Mouse (Mus musculus) kidney, adult 2 months (tissue): ENCODE data around the gene Nphs1. TPM values are rescaled to one million over a fixed set of nuclear protein-coding genes. Genes with fewer than 3 reads are reported as not detected.
"Not testable (repeated sequence)": the region's sequence is repeated elsewhere in the genome, so short reads cannot be mapped to it uniquely, and the experiment has no call there.

Experiments used
- DNase-seq: peaks from one replicate; pipeline ENCODE4 v3.0.0; 2021
- H3K27ac ChIP-seq: fragments of 200-500 bp; 2 replicates; pipeline ENCODE4 v1.5.1; 2012; ENCODE audit warnings: low read depth, low read length, control low read depth, inconsistent platforms; ENCODE audit not compliant: insufficient read depth
- H3K27me3 ChIP-seq: fragments of 200-500 bp; replicated peaks from 2 replicates; pipeline ENCODE4 v1.6.1; 2012; ENCODE audit warnings: mild to moderate bottlenecking, moderate library complexity, low read length, inconsistent platforms; ENCODE audit not compliant: control insufficient read depth, insufficient read depth
- H3K36me3 ChIP-seq: fragments of 200-500 bp; 2 replicates; pipeline ENCODE4 v1.6.1; 2012; ENCODE audit warnings: mild to moderate bottlenecking, moderate library complexity, low read length, inconsistent platforms; ENCODE audit not compliant: control insufficient read depth, insufficient read depth
- H3K4me1 ChIP-seq: fragments of 200-500 bp; 2 replicates; pipeline ENCODE4 v1.6.1; 2011; ENCODE audit warnings: low read length; ENCODE audit not compliant: control insufficient read depth, insufficient read depth
- H3K4me3 ChIP-seq: fragments of 200-500 bp; 2 replicates; pipeline ENCODE4 v1.5.1; 2011; ENCODE audit warnings: mild to moderate bottlenecking, low read depth, low read length, control low read depth; ENCODE audit not compliant: insufficient read depth
- CTCF ChIP-seq: fragments of 200-500 bp; conservative IDR thresholded peaks from 2 replicates; pipeline ENCODE4 v1.5.1; 2011; ENCODE audit warnings: low read depth, mild to moderate bottlenecking, control low read depth, low read length, moderate library complexity, mixed read lengths; ENCODE audit not compliant: insufficient read depth, insufficient read length
- POLR2A ChIP-seq: fragments of 200-500 bp; IDR thresholded peaks from one replicate; pipeline ENCODE4 v1.6.1; 2011; ENCODE audit warnings: low read depth, low read length, control low read depth
- WGBS: fragments of 180-500 bp; shearing (Covaris S2); methylation state at CpG from one replicate; pipeline ENCODE4 v1.1.7; 2018; 5-methylcytosine and 5-hydroxymethylcytosine counted together
- polyA plus RNA-seq: library from polyadenylated mRNA; depleted of rRNA; stranded (reverse); fragments of >200 nt; gene quantifications from 2 replicates; pipeline ENCODE4 v1.2.3, GENCODE M21; 2012

Nphs1 gene
- polyA plus RNA-seq, 1 experiment: 39.9 TPM

DNA sequence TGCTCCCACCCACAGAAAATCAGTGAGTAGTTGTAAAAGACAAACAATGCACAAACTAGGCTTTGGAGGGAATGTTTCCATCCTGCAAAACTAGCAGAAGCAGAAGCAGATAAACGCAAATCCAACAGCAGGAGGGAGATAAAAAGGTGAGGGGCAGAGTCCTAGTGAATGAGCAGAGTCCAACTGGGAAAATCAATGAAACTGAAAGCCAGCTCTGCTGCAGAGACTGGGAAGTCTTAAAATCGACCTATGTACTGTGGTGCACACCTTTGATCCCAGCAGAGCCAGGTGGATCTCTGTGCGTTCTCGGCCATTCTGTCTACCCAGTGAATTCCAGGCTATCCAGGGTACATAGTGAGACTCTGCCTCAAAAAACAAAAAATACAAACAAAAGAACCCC is 16.9 kb downstream of the Nphs1 start:
- H3K27ac ChIP-seq: no peak overlapping the region
- 50% methylated on average over 4 of the region's 4 CpGs for WGBS

DNA sequence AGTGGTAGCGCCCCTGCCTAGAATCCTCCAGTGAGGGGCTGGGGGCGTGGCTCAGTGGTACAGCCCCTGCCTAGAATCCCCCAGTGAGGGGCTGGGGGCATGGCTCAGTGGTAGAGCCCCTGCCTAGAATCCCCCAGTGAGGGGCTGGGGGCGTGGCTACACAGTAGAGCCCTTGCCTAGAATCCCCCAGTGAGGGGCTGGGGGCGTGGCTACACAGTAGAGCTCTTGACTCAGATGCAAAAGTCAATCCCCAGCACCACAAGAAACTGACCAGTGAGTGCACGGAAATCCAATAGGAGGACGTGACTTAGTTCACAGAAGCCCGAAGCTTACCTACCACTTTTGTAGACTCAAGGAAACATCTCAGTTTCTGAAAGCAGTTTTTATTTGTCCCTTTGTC is 18.0 kb downstream of the Nphs1 start:
- not testable (repeated sequence) for H3K27ac ChIP-seq, H3K4me1 ChIP-seq, H3K36me3 ChIP-seq, DNase-seq, H3K27me3 ChIP-seq, H3K4me3 ChIP-seq
- 86% methylated on average over 7 of the region's 7 CpGs for WGBS

More for the DNA sequence above, 16.9 kb downstream of the Nphs1 start:
- no peak overlapping the region for H3K4me3 ChIP-seq
- H3K36me3 ChIP-seq: no peaks in the 10 kb centered on the region
- no peak for TF ChIP-seq CTCF
- no peaks in the 10 kb centered on the region for H3K4me1 ChIP-seq
- DNase-seq: no peak
- no peaks in the 10 kb centered on the region for H3K27me3 ChIP-seq

DNA sequence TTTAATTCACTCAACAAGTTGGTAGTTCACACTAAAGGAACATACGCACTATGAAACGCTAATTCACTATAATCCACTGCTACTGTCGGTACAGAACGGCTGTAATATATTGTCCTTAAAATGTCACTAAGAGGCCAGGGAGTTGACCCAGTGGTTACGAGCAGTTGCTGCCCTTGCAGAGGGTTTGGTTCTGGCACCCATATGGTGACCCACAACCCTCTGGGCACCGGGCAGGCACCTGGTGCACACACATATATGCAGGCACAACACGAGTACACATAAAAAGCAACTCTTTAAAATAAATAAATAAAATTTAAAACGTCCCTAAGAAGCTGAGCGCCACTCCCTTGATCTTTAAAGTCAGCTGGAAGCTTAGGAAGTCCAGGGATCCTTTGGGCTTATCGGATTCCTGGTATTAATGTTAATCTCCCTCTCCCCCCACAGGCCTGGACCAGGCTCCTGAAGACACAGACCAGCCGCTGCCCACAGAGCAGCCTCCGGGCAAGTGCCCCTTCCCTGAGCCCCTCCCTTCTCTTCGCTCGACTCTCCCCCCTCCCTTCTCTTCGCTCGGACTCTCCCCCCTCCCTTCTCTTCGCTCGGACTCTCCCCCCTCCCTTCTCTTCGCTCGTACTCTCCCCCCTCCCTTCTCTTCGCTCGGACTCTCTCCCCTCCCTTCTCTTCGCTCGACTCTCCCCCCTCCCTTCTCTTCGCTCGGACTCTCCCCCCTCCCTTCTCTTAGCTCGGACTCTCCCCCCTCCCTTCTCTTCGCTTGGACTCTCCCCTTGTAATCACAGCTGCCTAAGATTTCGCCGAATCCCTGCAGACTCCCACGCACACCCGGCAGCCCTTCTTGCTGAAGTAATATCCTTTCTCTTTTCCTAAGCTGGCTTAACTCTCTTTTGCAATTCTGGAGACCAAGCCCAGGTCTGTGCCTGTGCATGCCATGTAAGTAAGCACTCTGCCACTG is 19.6 kb downstream of the Nphs1 start:
- Histone ChIP-seq H3K27ac (no peak overlapping the region), H3K4me3 (no peak overlapping the region), H3K36me3 (no peaks in the 10 kb centered on the region), H3K4me1 (no peaks in the 10 kb centered on the region), H3K27me3 (no peaks in the 10 kb centered on the region)
- 8% methylated on average over 30 of the region's 32 CpGs for WGBS
- no peak for DNase-seq
- TF ChIP-seq CTCF (no peak), POLR2A (no peak)

DNA sequence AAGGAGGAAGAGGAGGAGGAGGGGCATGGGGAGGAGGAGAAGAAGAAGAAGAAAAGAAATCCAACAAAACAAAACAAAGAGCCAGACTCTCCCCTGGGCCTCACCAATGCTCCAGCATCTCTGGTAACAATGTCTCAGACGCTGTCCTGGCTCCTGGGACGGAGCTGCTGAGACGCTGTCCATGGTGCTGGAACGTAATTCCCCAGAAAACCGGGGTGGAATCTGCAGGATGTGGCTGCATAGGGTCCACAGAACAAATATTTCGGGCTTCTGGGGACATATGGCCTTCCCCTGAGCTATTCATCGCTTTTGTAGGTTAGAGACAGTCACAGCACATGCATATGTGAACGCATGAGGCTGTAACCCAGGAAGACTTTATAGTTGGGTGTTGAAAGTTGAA is 26.1 kb downstream of the Nphs1 start:
- 16% methylated on average over 8 of the region's 8 CpGs for WGBS
- Histone ChIP-seq H3K4me3 (no peak overlapping the region), H3K4me1 (no peaks in the 10 kb centered on the region), H3K27me3 (no peaks in the 10 kb centered on the region), H3K27ac (no peak overlapping the region), H3K36me3 (no peaks in the 10 kb centered on the region)
- TF ChIP-seq CTCF (no peak), POLR2A (no peak)
- peak; percentile 10 for DNase-seq

DNA sequence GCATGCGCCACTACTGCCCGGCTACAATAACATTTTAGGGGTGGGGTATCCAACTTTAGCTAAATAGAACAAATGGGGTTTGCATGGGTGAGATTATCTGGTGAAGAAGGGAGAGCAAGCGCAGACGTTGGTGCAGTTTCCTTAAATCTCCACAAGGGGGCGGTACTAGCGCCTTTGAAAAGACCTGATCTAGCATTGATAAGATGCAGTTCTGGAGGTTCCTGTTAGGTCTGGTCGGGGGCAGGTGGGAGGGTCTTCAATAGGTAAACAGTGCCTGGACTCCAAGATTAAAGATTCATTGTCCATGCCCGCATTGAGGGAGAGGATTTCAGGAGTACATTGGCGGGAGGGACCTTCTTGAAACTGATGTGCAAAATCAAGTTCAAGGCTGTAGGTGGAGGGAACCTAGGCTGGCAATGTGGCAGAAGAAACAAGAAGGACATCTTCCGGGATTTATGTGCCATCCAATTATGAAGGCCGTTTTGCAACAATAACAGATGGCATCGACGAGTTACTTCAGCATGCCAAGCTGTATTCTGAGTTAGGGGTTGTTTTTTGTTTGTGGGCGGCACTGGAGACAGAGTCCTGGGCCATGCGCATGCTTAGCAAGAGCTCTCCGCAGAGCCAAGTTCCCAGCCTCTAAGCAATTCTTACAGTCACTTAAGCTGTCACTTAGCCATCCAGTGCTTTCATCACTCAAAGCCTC is 32.3 kb downstream of the Nphs1 start:
- H3K4me1 ChIP-seq: no peaks in the 10 kb centered on the region
- no peak overlapping the region for H3K27ac ChIP-seq
- WGBS: 30% methylated on average over 16 of the region's 16 CpGs
- peak; percentile 34 for DNase-seq
- no peaks in the 10 kb centered on the region for H3K27me3 ChIP-seq
- H3K4me3 ChIP-seq: no peak overlapping the region
- no peaks in the 10 kb centered on the region for H3K36me3 ChIP-seq
- no peak for TF ChIP-seq POLR2A
- peak; percentile 64 for TF ChIP-seq CTCF

DNA sequence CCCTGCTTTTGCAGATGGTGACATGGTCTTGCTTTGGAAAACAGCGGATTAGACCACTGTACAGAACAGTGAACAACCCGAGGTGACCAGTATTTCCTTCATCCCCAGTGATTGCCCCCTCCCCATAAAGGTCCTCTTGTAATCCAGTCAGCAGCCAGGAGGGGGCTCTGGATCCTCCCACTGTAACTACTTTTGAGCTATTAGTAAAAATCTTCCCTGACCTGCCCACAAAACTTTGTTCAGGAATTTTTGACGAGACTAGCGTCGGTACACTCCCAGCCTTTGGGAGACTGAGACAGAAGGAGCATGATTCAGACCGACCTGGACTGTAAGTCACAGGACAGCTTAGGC is 32.8 kb downstream of the Nphs1 start:
- H3K4me1 ChIP-seq: no peaks in the 10 kb centered on the region
- WGBS: 19% methylated on average over 6 of the region's 6 CpGs
- TF ChIP-seq POLR2A (no peak), CTCF (no peak)

DNA sequence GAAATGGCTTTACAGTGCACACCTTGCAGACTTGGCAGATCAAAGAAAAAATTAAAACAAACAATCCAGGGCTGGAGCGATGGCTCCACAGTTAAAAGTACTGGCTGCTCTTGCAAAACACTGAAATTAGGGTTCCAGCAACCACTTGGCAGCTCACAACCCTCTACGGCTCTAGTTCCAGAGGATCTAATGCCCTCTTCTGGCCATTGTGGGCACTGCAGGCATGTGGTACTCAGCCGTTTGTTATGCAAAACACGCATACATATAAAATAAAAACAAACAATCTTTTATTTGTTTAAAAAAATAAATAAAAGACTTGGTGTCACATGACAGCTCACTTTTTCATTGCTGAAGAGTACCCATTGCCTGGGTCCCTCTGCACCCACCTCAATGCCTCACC is 34.6 kb downstream of the Nphs1 start:
- DNase-seq: peak; percentile 87
- Histone ChIP-seq H3K4me1 (no peaks in the 10 kb centered on the region), H3K36me3 (no peaks in the 10 kb centered on the region), H3K27ac (peak overlapping the region; percentile 53; the same call in 1 of the 2 replicates), H3K27me3 (no peaks in the 10 kb centered on the region), H3K4me3 (no peak overlapping the region)
- 12% methylated on average over 4 of the region's 4 CpGs for WGBS
- TF ChIP-seq CTCF (peak; percentile 85), POLR2A (no peak)

More for the DNA sequence above, 32.8 kb downstream of the Nphs1 start:
- Histone ChIP-seq H3K27ac (no peak overlapping the region), H3K4me3 (no peak overlapping the region), H3K27me3 (no peaks in the 10 kb centered on the region), H3K36me3 (no peaks in the 10 kb centered on the region)
- DNase-seq: no peak
